Mouse (Mus musculus) spleen, adult 2 months (tissue): ENCODE measurements around the gene Rnf169.

ENCODE experiments used
- CTCF ChIP-seq: fragments of 200-500 bp; IDR thresholded peaks from 2 replicates; pipeline ENCODE4 v1.5.1; 2011; ENCODE audit warnings: mild to moderate bottlenecking, inconsistent platforms; ENCODE audit not compliant: insufficient read depth, insufficient read length, insufficient replicate concordance; ENCODE audit errors: extremely low read depth
- POLR2A ChIP-seq: fragments of 200-500 bp; IDR thresholded peaks from 2 replicates; pipeline ENCODE4 v1.6.1; 2011; ENCODE audit warnings: low read depth, low read length, inconsistent platforms

- TF ChIP-seq CTCF: no peak
- no peak for TF ChIP-seq POLR2A
Observed at GRCm38 (mm10) chr7:99946356-99946755, 33.9 kb downstream of the Rnf169 start.
